Mouse (Mus musculus): ENCODE data around the gene Lama2. TPM values are rescaled to one million over a fixed set of nuclear protein-coding genes. Genes with fewer than 3 reads are reported as not detected.

Gene Lama2
- total RNA-seq (2021): 100 to 1,000 TPM; 128 to 140 TPM
- long read RNA-seq, experiment 1, partial matches to known transcripts: 5 of 9 reads
- long read RNA-seq, experiment 1, other reads (novel, unspliced or antisense): 4 of 9 reads
- long read RNA-seq, experiment 2, partial matches to known transcripts: 8 of 12 reads
- long read RNA-seq, experiment 2, other reads (novel, unspliced or antisense): 4 of 12 reads

- DNase-seq: no peak
- intact Hi-C loops (cut with DNase I; ENCODE audit: low total_unique reads): no loop called here
These were observed at the start of gene Lama2 for GRCm38 (mm10) chr10:27619658-27620057. Lama2 (minus strand) TSS chr10:27619758.

GRCm38 (mm10) chr10:27664391-27664790 is 44.8 kb upstream of the Lama2 start:
- intact Hi-C loops (cut with DNase I; ENCODE audit: low total_unique reads): no loop called here
- DNase-seq: no peak

GRCm38 (mm10) chr10:27663396-27663795 is 43.8 kb upstream of the Lama2 start:
- DNase-seq: no peak
- intact Hi-C loops (cut with DNase I; ENCODE audit: low total_unique reads): no loop called here

DNA sequence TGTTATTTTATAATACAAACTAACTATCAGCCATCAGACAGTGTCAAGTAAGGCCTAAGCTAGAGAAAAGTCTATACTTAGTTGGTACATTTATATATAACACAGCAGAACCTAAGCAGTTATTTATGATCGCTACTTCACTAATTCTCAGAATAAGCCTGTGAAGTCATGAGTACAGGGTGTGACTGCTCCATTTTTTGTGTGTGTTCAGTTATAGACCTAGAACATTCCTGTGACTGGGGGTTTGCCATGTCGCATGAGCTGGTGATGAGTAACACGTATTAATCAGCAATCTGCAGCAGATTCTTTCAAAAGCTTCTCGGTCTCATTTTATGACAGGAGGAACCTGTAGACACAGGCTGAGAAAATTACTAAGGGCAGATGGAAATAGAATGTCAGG is 34.6 kb upstream of the Lama2 start:
- intact Hi-C loops (cut with DNase I; ENCODE audit: low total_unique reads): no loop called here
- no peak for DNase-seq

GRCm38 (mm10) chr10:27652694-27653335 is 33.3 kb upstream of the Lama2 start:
- no peak for DNase-seq
- intact Hi-C loops (cut with DNase I; ENCODE audit: low total_unique reads): no loop called here

DNA sequence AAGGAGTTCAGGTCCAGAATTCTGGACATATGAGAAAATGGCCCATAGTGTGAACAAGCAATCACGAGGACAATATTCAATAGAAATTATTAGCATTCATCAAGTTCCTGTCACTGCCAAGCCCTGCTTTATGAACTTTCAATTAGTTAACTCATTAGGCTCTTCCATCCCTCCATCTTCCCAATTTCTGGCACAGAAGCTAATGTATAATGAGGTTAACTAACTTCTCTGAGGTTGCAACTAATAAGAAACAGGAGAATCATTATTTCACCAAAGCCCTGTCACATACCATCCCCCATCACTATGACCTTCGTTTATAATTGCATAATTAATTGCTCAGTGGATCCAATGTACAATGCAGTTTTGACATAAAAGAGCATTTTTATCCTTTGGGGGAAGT is 16.2 kb upstream of the Lama2 start:
- intact Hi-C loops (cut with DNase I; ENCODE audit: low total_unique reads): no loop called here

DNA sequence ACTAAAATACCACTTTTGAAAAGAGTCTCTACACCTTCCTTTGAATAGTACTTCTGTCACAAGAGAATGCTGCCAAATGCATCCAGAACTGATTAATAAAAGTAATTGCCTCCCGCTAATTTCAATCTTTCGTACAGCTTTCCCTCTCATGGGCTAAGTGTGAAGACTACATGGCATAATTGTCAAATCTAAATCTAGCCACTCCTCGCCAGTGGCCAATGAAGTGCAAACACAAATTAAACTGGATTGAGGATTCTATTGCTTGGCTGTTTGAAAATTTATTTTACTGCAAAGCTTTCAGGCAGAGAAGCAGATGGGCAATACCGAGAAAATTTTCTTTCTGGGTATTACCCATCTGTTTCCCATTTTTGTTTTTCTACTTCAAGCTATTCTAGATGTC is 11.4 kb upstream of the Lama2 start:
- intact Hi-C loops (cut with DNase I; ENCODE audit: low total_unique reads): no loop called here
- DNase-seq: no peak

More for the DNA sequence above, 16.2 kb upstream of the Lama2 start:
- DNase-seq: no peak

DNA sequence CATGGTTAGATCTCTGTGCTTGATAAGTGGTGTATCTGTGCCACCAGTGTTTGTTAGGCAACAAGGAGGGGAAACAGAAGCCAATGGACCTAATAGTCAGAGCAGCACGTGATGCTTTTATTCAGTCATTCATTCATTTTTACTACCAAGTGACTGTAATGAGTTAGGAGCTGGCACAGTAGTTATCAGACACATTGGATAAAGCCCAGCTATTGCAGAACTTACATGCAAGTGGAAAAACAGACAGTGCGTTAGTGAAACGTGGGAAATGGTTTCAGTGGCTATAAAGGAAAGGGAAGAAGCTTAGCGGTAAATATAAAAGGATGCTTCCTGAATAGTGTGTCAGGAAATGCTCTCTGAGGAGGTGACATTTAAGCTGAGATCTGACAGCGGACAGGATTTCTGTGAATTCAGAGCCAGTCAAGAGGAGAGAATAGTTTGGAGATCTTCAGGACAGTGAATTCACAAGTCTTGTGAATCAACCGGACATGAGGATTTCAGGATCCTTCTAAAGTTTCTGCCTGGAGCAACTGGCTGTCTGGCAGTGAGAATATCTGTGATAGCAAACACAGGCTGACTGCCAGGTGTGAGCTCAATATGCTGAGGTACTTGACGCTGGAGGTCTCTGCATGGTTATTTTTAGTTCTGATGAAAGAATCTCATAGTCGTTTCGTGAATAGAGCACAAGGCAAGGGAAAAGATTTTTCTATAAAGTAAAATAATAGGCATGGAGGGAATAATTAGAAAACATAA is 2.3 kb upstream of the Lama2 start:
- intact Hi-C loops (cut with DNase I; ENCODE audit: low total_unique reads): no loop called here
- peak; percentile 66 for DNase-seq

DNA sequence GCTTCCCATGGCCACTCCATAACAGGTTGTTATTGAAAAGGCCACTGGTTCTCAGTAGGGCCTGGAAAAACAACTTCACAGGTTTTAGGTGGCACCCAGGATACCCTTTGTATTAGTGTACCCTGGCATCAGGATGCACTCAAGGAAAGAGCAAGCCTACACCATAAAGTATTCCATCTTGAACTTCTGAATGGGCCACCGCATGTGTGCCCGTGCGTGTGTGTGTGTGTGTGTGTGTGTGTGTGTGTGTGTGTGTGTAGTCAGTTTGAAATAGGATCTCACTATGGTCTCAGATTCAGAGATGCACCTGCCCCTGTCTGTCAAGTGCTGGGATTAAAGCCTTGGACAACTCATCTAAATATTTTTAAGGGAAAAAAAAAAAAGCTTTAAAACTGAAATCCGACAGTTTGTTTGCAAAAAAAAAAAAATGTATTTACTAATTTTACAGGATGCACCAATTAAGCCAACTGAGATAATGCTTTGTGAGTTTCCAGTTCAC is 2.0 kb downstream of the Lama2 start:
- peak; percentile 68 for DNase-seq
- intact Hi-C loops (cut with DNase I; ENCODE audit: low total_unique reads): no loop called here

DNA sequence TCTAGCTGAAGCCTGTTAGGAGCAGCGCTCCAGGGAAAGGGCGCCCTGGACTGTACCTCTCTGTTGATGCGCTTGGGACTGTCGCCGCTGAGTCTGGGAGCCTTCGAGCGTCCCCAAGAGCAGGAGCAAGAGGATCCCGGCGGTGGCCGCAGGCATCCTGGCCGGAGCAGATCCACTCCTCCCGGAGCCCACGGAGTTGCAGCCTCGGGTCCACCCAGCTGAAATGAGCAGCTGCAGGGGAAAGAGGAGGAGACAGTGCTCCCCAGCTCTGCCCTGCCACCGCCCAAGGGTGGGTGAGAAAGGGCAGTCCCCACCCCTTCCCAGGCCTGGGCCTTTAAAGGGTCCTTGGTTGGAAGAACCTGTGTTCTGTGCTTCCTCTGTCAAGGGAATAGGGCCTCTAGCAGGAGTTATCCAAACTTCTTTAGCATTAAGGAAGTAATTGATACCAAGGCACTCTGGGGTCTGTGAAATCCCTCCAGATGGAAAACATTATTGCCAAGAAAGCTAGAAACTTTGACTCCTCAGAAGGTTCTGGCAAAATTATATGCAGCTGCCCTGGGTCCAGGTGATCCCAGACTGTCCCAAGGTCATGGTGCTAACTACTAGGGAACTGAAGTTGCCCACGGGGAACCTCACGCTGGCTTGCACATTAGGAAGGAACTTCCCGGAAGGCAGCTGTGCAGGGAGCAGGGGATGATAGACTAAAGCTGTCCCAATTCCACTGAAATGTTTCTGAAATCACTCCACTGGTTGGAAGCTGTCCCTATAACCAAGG is 2.7 kb downstream of the Lama2 start:
- intact Hi-C loops (cut with DNase I; ENCODE audit: low total_unique reads): no loop called here
- DNase-seq: peak; percentile 73

GRCm38 (mm10) chr10:27595675-27596074 is 23.9 kb downstream of the Lama2 start:
- no peak for DNase-seq
- intact Hi-C loops (cut with DNase I; ENCODE audit: low total_unique reads): no loop called here

GRCm38 (mm10) chr10:27533217-27533616 is 86.3 kb downstream of the Lama2 start:
- intact Hi-C loops (cut with DNase I; ENCODE audit: low total_unique reads): no loop called here
- no peak for DNase-seq

DNA sequence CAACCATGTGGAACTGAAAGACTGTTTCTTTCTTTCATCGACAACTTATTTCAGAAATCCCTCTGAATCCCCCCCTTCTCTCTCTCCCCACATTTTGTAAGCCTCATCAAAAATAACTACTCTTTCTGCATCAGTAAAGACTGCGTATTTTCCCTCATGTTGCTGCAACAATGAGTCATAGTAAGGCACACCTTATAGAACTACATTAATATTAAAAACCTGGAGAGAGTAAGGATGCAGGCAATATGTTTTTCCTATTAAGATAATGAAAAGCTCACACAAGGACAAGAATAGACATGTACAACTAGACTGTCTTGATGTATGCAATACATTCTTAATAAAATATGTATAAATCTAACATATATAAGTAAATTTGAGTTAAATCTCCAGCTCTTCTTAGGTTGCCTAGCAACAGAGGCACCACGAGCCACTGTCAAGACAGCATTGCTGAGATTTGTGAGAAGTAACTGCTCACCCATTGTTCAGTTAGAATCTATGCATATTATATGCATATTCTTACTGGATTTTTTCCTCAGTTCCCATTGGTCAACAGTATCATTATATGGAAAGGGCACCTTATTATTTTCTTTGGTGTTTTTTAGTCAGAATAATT is 110.6 kb downstream of the Lama2 start:
- intact Hi-C loops (cut with DNase I; ENCODE audit: low total_unique reads): no loop called here
- no peak for DNase-seq

GRCm38 (mm10) chr10:27500863-27501262 is 118.7 kb downstream of the Lama2 start:
- intact Hi-C loops (cut with DNase I; ENCODE audit: low total_unique reads): no loop called here
- DNase-seq: no peak

- intact Hi-C loops (cut with DNase I; ENCODE audit: low total_unique reads): no loop called here
- no peak for DNase-seq
These were observed 131.1 kb downstream of the Lama2 start for GRCm38 (mm10) chr10:27488452-27488851.

DNA sequence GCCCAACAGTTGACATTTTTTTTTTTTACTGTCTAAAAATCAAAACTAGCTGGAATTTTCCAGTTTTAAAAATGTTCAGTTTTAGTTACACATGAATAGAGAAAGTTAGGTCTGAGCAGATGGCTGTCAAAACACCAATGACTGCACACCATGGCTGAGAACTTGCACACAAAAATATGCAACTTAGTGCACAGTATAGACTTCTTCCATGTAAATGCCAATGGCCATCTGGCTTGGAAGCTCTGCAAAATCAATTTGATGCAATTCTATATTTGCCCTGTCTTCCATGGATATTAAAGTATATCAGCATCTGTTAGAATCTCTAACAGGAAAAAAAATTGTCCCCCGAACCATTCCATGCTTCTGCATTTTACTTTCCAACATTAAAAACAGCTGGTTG is 135.5 kb downstream of the Lama2 start:
- no peak for DNase-seq
- intact Hi-C loops (cut with DNase I; ENCODE audit: low total_unique reads): no loop called here

- intact Hi-C loops (cut with DNase I; ENCODE audit: low total_unique reads): no loop called here
- no peak for DNase-seq
These were observed 144.0 kb downstream of the Lama2 start for GRCm38 (mm10) chr10:27475540-27475939.

DNA sequence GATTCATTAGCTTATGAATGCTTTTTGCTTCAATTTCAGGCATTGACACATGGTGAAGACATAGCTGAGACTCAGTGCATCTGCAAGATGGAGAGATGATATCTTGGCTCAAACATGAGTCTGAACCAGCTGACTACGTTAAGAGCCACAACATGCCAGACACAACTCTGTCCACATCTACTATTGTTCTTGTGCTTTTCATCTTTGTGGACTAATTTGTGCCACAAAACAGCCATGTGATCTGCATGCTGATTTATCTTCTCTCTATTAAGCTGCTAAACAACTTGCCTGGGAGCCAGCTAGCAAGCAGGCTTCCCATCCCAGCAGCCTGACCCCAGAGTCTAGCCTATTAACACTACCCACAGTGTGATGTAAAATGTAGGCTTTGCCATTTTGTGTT is 151.3 kb downstream of the Lama2 start:
- no peak for DNase-seq
- intact Hi-C loops (cut with DNase I; ENCODE audit: low total_unique reads): no loop called here

DNA sequence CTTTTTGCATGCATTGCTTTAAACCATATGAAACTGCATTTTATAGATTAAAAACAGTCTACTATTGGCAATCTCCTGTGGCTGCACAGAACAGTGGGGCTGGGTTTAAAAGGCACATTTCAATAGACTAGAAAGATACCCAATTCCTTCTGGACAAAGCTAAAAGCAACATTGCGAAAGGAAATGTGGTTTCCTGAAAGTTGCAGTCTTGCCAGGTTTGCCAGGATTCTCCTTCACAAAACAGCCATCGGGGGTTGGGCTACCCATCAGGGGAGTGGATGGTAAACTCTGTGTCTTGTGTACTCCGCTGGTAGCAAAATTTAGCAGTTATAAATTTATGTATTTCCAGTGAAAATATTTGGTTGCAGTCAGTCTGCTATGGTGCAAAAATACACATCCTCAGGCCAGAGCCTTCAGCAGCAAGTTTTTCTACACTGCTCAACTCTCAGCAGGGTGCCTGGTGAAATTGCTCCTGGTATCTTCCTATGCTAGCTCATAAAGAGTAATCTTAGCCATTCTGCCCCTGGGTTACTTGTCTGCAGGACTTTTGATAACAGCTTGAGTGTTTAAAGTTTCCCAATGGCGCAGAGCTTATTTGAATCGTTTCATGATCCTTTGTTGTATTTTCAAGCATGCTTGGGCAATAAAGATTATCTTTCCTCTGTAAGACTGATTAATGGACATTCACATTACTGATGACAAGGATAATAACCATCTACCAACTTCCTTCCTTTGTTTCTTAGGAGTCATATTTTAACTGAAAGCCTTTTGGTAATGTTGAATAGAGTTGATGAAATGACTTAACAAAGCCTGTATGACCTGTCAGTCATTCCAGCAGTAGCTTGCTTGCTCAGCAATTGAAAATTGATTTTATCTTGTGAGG is 205.7 kb downstream of the Lama2 start:
- no peak for DNase-seq
- intact Hi-C loops (cut with DNase I; ENCODE audit: low total_unique reads): no loop called here
